Comparison of ENCODE assay signal across 8 mouse cellular contexts in genomic region chr13:17693816-17694215, GRCm38 (mm10). TPM values are rescaled to one million over a fixed set of nuclear protein-coding genes. Genes with fewer than 3 reads are reported as not detected.
DNase-seq lines count a peak whose midpoint lies in the region; ATAC-seq and TF ChIP-seq lines count a peak whose summit lies in the region.

No protein-coding gene starts in this region.

- H3K27me3 ChIP-seq in heart, embryonic 12.5 days (replicated peaks), result no peaks in the 10 kb centered on the region
- no peaks in the 10 kb centered on the region for H3K27me3 ChIP-seq in MEL (ENCODE audit: control insufficient read depth in 1 of 2, insufficient read depth in 2 of 2, low read length in 2 of 2)
- H3K27me3 ChIP-seq in embryonic facial prominence, embryonic 14.5 days (replicated peaks; ENCODE audit: control insufficient read depth, insufficient read depth, low read length), result no peaks in the 10 kb centered on the region
- no peaks in the 10 kb centered on the region for H3K27me3 ChIP-seq in midbrain, postnatal 0 days (ENCODE audit: insufficient read depth, low read length)

- H3K79me2 ChIP-seq in MEL (ENCODE audit: control insufficient read depth, insufficient read depth, low read length, poor library complexity), result peaks cover 21% of the 10 kb centered on the region

- 69% methylated on average over 5 of the region's 5 CpGs for WGBS in heart, embryonic 12.5 days
- 55% methylated on average over 5 of the region's 5 CpGs for WGBS in embryonic facial prominence, embryonic 14.5 days
- 69% methylated on average over 5 of the region's 5 CpGs for WGBS in midbrain, postnatal 0 days

- no peak for TF ChIP-seq RAD21 in MEL (IDR thresholded peaks at IDR 0.05; ENCODE audit: low read depth, low read length)

- no peak overlapping the region for H3K27ac ChIP-seq in heart, embryonic 12.5 days (ENCODE audit: poor library complexity, severe bottlenecking)
- H3K27ac ChIP-seq in MEL (ENCODE audit: control insufficient read depth, low read depth, low read length), result no peak overlapping the region
- peak overlapping the region; percentile 81; the same call in 1 of the 2 replicates for H3K27ac ChIP-seq in embryonic facial prominence, embryonic 14.5 days (replicated peaks; ENCODE audit: low read depth, low read length)
- H3K27ac ChIP-seq in midbrain, postnatal 0 days (ENCODE audit: low read depth, low read length), result no peak overlapping the region

- peak overlapping the region; percentile 90; the same call in 1 of the 2 replicates for H3K4me3 ChIP-seq in heart, embryonic 12.5 days
- H3K4me3 ChIP-seq in MEL (ENCODE audit: control insufficient read depth in 1 of 2, insufficient read depth in 1 of 2, low read depth in 2 of 2, low read length in 2 of 2), result peak overlapping the region; percentile 33 to 93
- H3K4me3 ChIP-seq in embryonic facial prominence, embryonic 14.5 days (ENCODE audit: low read depth, low read length), result peak overlapping the region; percentile 80
- peak overlapping the region; percentile 77; the same call in 1 of the 2 replicates for H3K4me3 ChIP-seq in midbrain, postnatal 0 days (ENCODE audit: low read depth, low read length)

- peak in 1 of 2 experiments; percentile 47; a peak in 1 of 4 replicates for TF ChIP-seq EP300 in MEL (IDR thresholded peaks at IDR 0.05; ENCODE audit: low read depth in 1 of 2, low read length in 2 of 2)

- H3K36me3 ChIP-seq in heart, embryonic 12.5 days, result peaks cover 3% of the 10 kb centered on the region; the same call in 1 of the 2 replicates
- peaks cover 0 to 25% of the 10 kb centered on the region in 2 experiments; a peak in 3 of 4 replicates for H3K36me3 ChIP-seq in MEL (ENCODE audit: control insufficient read depth in 1 of 2, insufficient read depth in 2 of 2, low read length in 2 of 2)
- H3K36me3 ChIP-seq in embryonic facial prominence, embryonic 14.5 days (ENCODE audit: control insufficient read depth, insufficient read depth, low read length), result no peaks in the 10 kb centered on the region
- H3K36me3 ChIP-seq in midbrain, postnatal 0 days (ENCODE audit: insufficient read depth, low read length), result no peaks in the 10 kb centered on the region

- no peak for TF ChIP-seq CTCF in MEL (IDR thresholded peaks at IDR 0.05 in 2 of 3, conservative IDR thresholded peaks at IDR 0.05 in 1 of 3; ENCODE audit: control insufficient read depth in 1 of 3, insufficient read depth in 1 of 3, low read depth in 2 of 3, low read length in 3 of 3, poor library complexity in 1 of 3, severe bottlenecking in 1 of 3)
- TF ChIP-seq CTCF in midbrain, postnatal 0 days (IDR thresholded peaks at IDR 0.05), result no peak

- peaks cover 11% of the 10 kb centered on the region for H3K4me1 ChIP-seq in heart, embryonic 12.5 days (replicated peaks)
- H3K4me1 ChIP-seq in MEL (ENCODE audit: control insufficient read depth in 1 of 2, insufficient read depth in 2 of 2, low read length in 2 of 2), result peaks cover 3 to 6% of the 10 kb centered on the region in 2 experiments
- H3K4me1 ChIP-seq in embryonic facial prominence, embryonic 14.5 days (ENCODE audit: control insufficient read depth, insufficient read depth, low read length), result 0 out of 2 replicates have a peak, but pooled peaks cover 5% of the 10 kb centered on the region
- no peaks in the 10 kb centered on the region for H3K4me1 ChIP-seq in midbrain, postnatal 0 days (ENCODE audit: insufficient read depth, low read length)

- no peaks in the 10 kb centered on the region for H3K9me3 ChIP-seq in heart, embryonic 12.5 days (replicated peaks)
- H3K9me3 ChIP-seq in MEL (replicated peaks; ENCODE audit: insufficient read depth, low read length), result no peaks in the 10 kb centered on the region
- H3K9me3 ChIP-seq in embryonic facial prominence, embryonic 14.5 days (ENCODE audit: control insufficient read depth, low read length), result no peaks in the 10 kb centered on the region
- H3K9me3 ChIP-seq in midbrain, postnatal 0 days (ENCODE audit: low read length), result no peaks in the 10 kb centered on the region

- H3K9ac ChIP-seq in heart, embryonic 12.5 days, result no peak overlapping the region
- H3K9ac ChIP-seq in MEL (ENCODE audit: control insufficient read depth, low read depth, low read length, poor library complexity, severe bottlenecking), result peak overlapping the region; percentile 83
- H3K9ac ChIP-seq in embryonic facial prominence, embryonic 14.5 days (ENCODE audit: low read depth, low read length), result no peak overlapping the region
- no peak overlapping the region for H3K9ac ChIP-seq in midbrain, postnatal 0 days (replicated peaks; ENCODE audit: low read length, poor library complexity, severe bottlenecking)

- intact Hi-C loops in heart, postnatal 36 days (cut with DNase I), result loop anchor here (5.0 kb wide), 1 partner anchor 298 kb away; the partner anchor contains the start of gene Yae1d1

- no peak for ATAC-seq in heart, embryonic 12.5 days (ENCODE audit: insufficient number of reproducible peaks, low FRiP score)
- ATAC-seq in embryonic facial prominence, embryonic 14.5 days (ENCODE audit: low read depth), result no peak
- no peak for ATAC-seq in midbrain, postnatal 0 days (ENCODE audit: low FRiP score)

- no peak for TF ChIP-seq POLR2A in MEL (IDR thresholded peaks at IDR 0.05; ENCODE audit: control insufficient read depth in 1 of 2, insufficient read depth in 1 of 2, low read depth in 1 of 2, low read length in 2 of 2, poor library complexity in 1 of 2)

- no peak for DNase-seq in heart, postnatal 36 days
- peak; percentile 92 for DNase-seq in MEL (ENCODE audit: low read depth, low spot score)
- DNase-seq in embryonic facial prominence, embryonic 14.5 days (ENCODE audit: low spot score), result peak; percentile 84
- peak; percentile 42 to 47 for DNase-seq in kidney, postnatal 36 days
- peak; percentile 3 for DNase-seq in midbrain, postnatal 0 days (ENCODE audit: low spot score)
- no peak for DNase-seq in layer of hippocampus, adult 8-10 months (ENCODE audit: low spot score in 2 of 2)
- no peak for DNase-seq in layer of hippocampus, adult 11-12 months (ENCODE audit: low spot score)

- H3K4me2 ChIP-seq in heart, embryonic 12.5 days, result peak overlapping the region; percentile 41
- peak overlapping the region; percentile 65 for H3K4me2 ChIP-seq in embryonic facial prominence, embryonic 14.5 days (ENCODE audit: low read depth, low read length)
- peak overlapping the region; percentile 80; the same call in 1 of the 2 replicates for H3K4me2 ChIP-seq in midbrain, postnatal 0 days (ENCODE audit: low read depth, low read length, poor library complexity, severe bottlenecking)

TF ChIP-seq in MEL, 35 proteins besides CTCF, POLR2A, EP300 and RAD21 (continues in another document):
- TF ChIP-seq MYB (IDR thresholded peaks at IDR 0.05; ENCODE audit: low read depth, low read length) (no peak), JUND (IDR thresholded peaks at IDR 0.05; ENCODE audit: low read depth, low read length) (no peak), GATA1 (IDR thresholded peaks at IDR 0.05; ENCODE audit: low read depth, low read length) (peak; percentile 43; the same call in 1 of the 2 replicates), SMC3 (IDR thresholded peaks at IDR 0.05; ENCODE audit: low read depth, low read length) (no peak), ZKSCAN1 (IDR thresholded peaks at IDR 0.05; ENCODE audit: low read depth, low read length) (no peak), NRF1 (IDR thresholded peaks at IDR 0.05; ENCODE audit: insufficient read depth, low read depth, low read length, poor library complexity, severe bottlenecking) (no peak), TBP (IDR thresholded peaks at IDR 0.05; ENCODE audit: low read depth, low read length) (0 out of 2 replicates have a peak, but pooled peaks have one; percentile 21), CHD1 (IDR thresholded peaks at IDR 0.05; ENCODE audit: low read depth, low read length) (no peak), KAT2A (conservative IDR thresholded peaks at IDR 0.05; ENCODE audit: low read depth, low read length) (no peak), CHD2 (IDR thresholded peaks at IDR 0.05; ENCODE audit: low read length) (no peak), ZNF384 (IDR thresholded peaks at IDR 0.05; ENCODE audit: low read depth, low read length) (no peak), HCFC1 (IDR thresholded peaks at IDR 0.05; ENCODE audit: low read depth, low read length) (no peak), MYC (IDR thresholded peaks at IDR 0.05; ENCODE audit: low read depth, low read length) (no peak), POLR2AphosphoS2 (IDR thresholded peaks at IDR 0.05; ENCODE audit: low read length) (no peak), POLR2AphosphoS5 (IDR thresholded peaks at IDR 0.05; ENCODE audit: borderline replicate concordance, low read depth, low read length) (no peak), MAZ (IDR thresholded peaks at IDR 0.05; ENCODE audit: low read depth, low read length) (no peak), USF2 (IDR thresholded peaks at IDR 0.05; ENCODE audit: borderline replicate concordance in 1 of 2, insufficient read depth in 1 of 2, low read depth in 1 of 2, low read length in 2 of 2) (no peak), BHLHE40 (IDR thresholded peaks at IDR 0.05; ENCODE audit: borderline replicate concordance, low read depth, low read length) (peak; percentile 51; the same call in 1 of the 2 replicates)

RNA-seq across cellular contexts. Expression of gene Mplkip, which starts 1.2 kb away (rescaled TPM):
- 35.5 and 36.4 TPM in 2 replicates for polyA plus RNA-seq in heart, embryonic 12.5 days (2016; fragmentation: Nextera tagmentation; extraction: Ambion mirVana)
- total RNA-seq in heart, postnatal 36 days (2021), result 1 to 10 TPM; 5.7 TPM
- total RNA-seq in MEL (2012; rRNA removed), result 20.1 and 21.4 TPM in 2 replicates
- polyA plus RNA-seq in MEL (2012; ENCODE audit: insufficient read depth in 1 of 2, insufficient read length in 2 of 2, low read depth in 1 of 2, low replicate concordance in 2 of 2, missing spikeins in 1 of 2), result 10 to 100 TPM in 1 of 2 experiments, not detected in 1; 39.1 TPM
- 46.5 and 47.1 TPM in 2 replicates for polyA plus RNA-seq in embryonic facial prominence, embryonic 14.5 days (2014; fragmentation: Nextera tagmentation; extraction: Ambion mirVana)
- 18.1 and 19.9 TPM in 2 replicates for total RNA-seq in midbrain, postnatal 0 days (2014; rRNA removed)
- polyA plus RNA-seq in midbrain, postnatal 0 days (2015; fragmentation: Nextera tagmentation; extraction: Ambion mirVana), result 27.3 and 28.3 TPM in 2 replicates
- total RNA-seq in layer of hippocampus, adult 8-10 months (2022), result 10 to 100 TPM; 14.0 to 20.0 (median 17.9) TPM

RNA-seq across cellular contexts. Expression of gene Sugct, which starts 1.5 kb away (rescaled TPM):
- 4.8 and 4.9 TPM in 2 replicates for polyA plus RNA-seq in heart, embryonic 12.5 days (2016; fragmentation: Nextera tagmentation; extraction: Ambion mirVana)
- under 1 TPM; 0.78 to 0.98 TPM for total RNA-seq in heart, postnatal 36 days (2021)
- total RNA-seq in MEL (2012; rRNA removed), result 1.0 and 1.2 TPM in 2 replicates
- 1 to 10 TPM in 1 of 2 experiments, not detected in 1; 3.0 TPM for polyA plus RNA-seq in MEL (2012; ENCODE audit: insufficient read depth in 1 of 2, insufficient read length in 2 of 2, low read depth in 1 of 2, low replicate concordance in 2 of 2, missing spikeins in 1 of 2)
- polyA plus RNA-seq in embryonic facial prominence, embryonic 14.5 days (2014; fragmentation: Nextera tagmentation; extraction: Ambion mirVana), result 3.4 and 4.9 TPM in 2 replicates
- 1.4 and 1.5 TPM in 2 replicates for total RNA-seq in midbrain, postnatal 0 days (2014; rRNA removed)
- 2.0 and 2.9 TPM in 2 replicates for polyA plus RNA-seq in midbrain, postnatal 0 days (2015; fragmentation: Nextera tagmentation; extraction: Ambion mirVana)
- total RNA-seq in layer of hippocampus, adult 8-10 months (2022), result 1 to 10 TPM; 3.1 to 3.7 (median 3.2) TPM

Comparison
In these comparisons a context has a peak if more than half of its experiments do, and no peak if none do; other contexts are left out.
1. DNase-seq: peak in MEL (single experiment), embryonic facial prominence, embryonic 14.5 days (single experiment), kidney, postnatal 36 days (2 of 2) and midbrain, postnatal 0 days (single experiment); none in heart, postnatal 36 days (0 of 2), layer of hippocampus, adult 8-10 months (0 of 2) and layer of hippocampus, adult 11-12 months (single experiment).
2. Peak in every context shown above with its lines, with median percentiles within 50 percentile points of each other: H3K4me2 ChIP-seq and H3K4me3 ChIP-seq.